Mouse (Mus musculus): ENCODE results near the gene Tiam2.

GRCm38 (mm10) chr17:3286123-3286825 lies 40.1 kb upstream of the Tiam2 start:
- TF ChIP-seq CTCF (IDR thresholded peaks at IDR 0.05; ENCODE audit: low read depth, low read length) (no peak), POLR2A (IDR thresholded peaks at IDR 0.05; ENCODE audit: borderline replicate concordance, low read depth, low read length) (no peak)
